Mouse (Mus musculus): ENCODE results near the gene Cdc40. TPM values are rescaled to one million over a fixed set of nuclear protein-coding genes. Genes with fewer than 3 reads are reported as not detected.

Gene Cdc40
- polyA plus RNA-seq, 1 experiment from 2014 or later, result 27.0 TPM

DNA sequence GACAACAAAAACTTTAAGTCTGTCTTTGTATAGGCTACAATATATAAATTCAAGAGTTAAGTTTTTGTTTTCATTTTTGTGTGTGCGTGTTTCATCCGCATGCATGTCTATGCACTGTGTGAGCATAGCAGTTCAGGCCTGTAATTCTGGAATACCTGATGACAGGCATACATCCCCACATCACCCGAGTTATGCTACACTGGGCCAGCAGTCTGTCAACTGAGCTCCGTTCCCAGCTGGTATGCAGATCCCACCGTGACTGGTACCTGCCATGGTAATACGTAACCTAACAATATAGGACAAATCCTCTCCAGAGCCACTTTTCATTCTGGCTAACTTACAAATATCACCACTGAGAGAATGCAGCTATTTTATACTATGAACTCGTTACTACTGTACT lies 26.4 kb downstream of the Cdc40 start:
- Histone ChIP-seq H3K9ac (no peak overlapping the region), H3K36me3 (0 out of 2 replicates have a peak, but pooled peaks cover 5% of the 10 kb centered on the region), H3K27ac (replicated peaks) (no peak overlapping the region), H3K4me1 (replicated peaks) (no peaks in the 10 kb centered on the region), H3K4me2 (no peak overlapping the region), H3K9me3 (no peaks in the 10 kb centered on the region), H3K4me3 (no peak overlapping the region), H3K27me3 (no peaks in the 10 kb centered on the region)
- WGBS, result 90% methylated on average over 7 of the region's 7 CpGs
- no peak for ATAC-seq (ENCODE audit: low read depth)

- 55% methylated on average over 2 of the region's 2 CpGs for WGBS
- no peaks in the 10 kb centered on the region for H3K4me1 ChIP-seq (replicated peaks)
- H3K9me3 ChIP-seq, result no peaks in the 10 kb centered on the region
- H3K9ac ChIP-seq, result no peak overlapping the region
- H3K4me3 ChIP-seq, result no peak overlapping the region
- no peak for ATAC-seq (ENCODE audit: low read depth)
- H3K27ac ChIP-seq (replicated peaks), result no peak overlapping the region
- no peak overlapping the region for H3K4me2 ChIP-seq
- 0 out of 2 replicates have a peak, but pooled peaks cover 5% of the 10 kb centered on the region for H3K36me3 ChIP-seq
- no peaks in the 10 kb centered on the region for H3K27me3 ChIP-seq
These were observed 27.5 kb downstream of the Cdc40 start for GRCm38 (mm10) chr10:40855616-40856015.

DNA sequence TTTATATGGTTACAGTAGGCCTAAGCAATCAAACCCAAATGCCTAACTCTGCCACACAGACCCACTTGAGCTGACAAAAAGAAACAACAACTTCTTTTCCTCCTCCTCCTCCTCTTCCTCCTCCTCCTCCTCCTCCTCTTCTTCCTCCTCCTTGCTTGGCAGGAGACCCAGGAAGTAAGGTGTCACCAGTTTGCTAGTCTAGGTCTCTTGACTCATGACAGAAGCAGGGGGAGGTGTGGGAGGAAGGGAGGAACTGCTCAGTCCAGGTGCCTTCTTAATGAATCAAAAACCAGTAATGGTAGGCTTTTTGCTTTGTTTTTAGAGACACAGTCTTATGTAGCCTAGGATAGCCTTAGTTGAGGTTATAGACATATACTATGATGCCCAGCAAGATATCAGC lies 32.0 kb downstream of the Cdc40 start:
- H3K27ac ChIP-seq (replicated peaks), result no peak overlapping the region
- H3K4me1 ChIP-seq (replicated peaks), result no peaks in the 10 kb centered on the region
- peaks cover 29% of the 10 kb centered on the region for H3K36me3 ChIP-seq
- no peaks in the 10 kb centered on the region for H3K9me3 ChIP-seq
- H3K9ac ChIP-seq, result no peak overlapping the region
- no peak overlapping the region for H3K4me2 ChIP-seq
- no peak for ATAC-seq (ENCODE audit: low read depth)
- no peaks in the 10 kb centered on the region for H3K27me3 ChIP-seq
- no peak overlapping the region for H3K4me3 ChIP-seq

- no peaks in the 10 kb centered on the region for H3K27me3 ChIP-seq
- WGBS, result 88% methylated on average over 2 of the region's 2 CpGs
- H3K9ac ChIP-seq, result no peak overlapping the region
- no peak overlapping the region for H3K27ac ChIP-seq (replicated peaks)
- no peak overlapping the region for H3K4me2 ChIP-seq
- no peak for ATAC-seq (ENCODE audit: low read depth)
- no peak overlapping the region for H3K4me3 ChIP-seq
- no peaks in the 10 kb centered on the region for H3K4me1 ChIP-seq (replicated peaks)
- H3K36me3 ChIP-seq, result peaks cover 30% of the 10 kb centered on the region
- H3K9me3 ChIP-seq, result no peaks in the 10 kb centered on the region
These were observed 32.5 kb downstream of the Cdc40 start for GRCm38 (mm10) chr10:40850644-40851043.

DNA sequence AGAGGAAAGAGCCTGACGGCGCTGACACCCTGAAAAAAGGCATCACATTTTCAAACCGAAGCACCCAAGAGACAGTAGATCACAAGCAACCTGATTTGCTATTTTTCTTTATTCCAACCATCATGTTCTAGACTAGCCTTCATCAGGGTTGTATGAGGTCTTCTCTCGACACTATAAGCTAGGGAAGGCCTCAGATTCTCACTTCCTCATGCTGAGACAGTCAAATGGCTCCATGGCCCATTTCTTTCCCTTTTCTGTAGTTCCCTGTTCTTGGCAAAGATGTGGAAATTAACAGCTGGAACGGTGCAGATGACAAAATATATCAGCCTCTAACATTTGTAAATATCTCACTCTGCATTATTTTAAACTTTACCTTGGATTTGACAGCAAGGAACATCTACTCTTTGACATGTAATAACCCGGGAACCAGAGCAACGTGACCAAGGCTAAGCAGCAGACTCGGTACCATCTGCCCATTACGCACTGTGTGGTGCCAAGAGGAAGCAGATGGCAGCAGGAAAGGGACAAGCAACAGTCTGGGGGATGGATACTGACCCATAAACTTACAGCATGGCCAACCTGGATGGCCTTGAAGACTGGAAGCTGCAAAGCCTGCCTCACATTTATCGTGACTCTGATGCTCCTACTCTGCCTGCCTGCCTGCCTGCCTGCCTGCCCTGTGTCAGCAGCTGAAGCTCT lies 35.8 kb downstream of the Cdc40 start:
- Histone ChIP-seq H3K4me1 (replicated peaks) (peaks cover 11% of the 10 kb centered on the region; the same call in 1 of the 2 replicates), H3K4me3 (no peak overlapping the region), H3K27me3 (no peaks in the 10 kb centered on the region), H3K9ac (no peak overlapping the region), H3K27ac (replicated peaks) (no peak overlapping the region), H3K36me3 (peaks cover 51% of the 10 kb centered on the region), H3K9me3 (no peaks in the 10 kb centered on the region), H3K4me2 (no peak overlapping the region)
- no peak for ATAC-seq (ENCODE audit: low read depth)
- 91% methylated on average over 10 of the region's 10 CpGs for WGBS

DNA sequence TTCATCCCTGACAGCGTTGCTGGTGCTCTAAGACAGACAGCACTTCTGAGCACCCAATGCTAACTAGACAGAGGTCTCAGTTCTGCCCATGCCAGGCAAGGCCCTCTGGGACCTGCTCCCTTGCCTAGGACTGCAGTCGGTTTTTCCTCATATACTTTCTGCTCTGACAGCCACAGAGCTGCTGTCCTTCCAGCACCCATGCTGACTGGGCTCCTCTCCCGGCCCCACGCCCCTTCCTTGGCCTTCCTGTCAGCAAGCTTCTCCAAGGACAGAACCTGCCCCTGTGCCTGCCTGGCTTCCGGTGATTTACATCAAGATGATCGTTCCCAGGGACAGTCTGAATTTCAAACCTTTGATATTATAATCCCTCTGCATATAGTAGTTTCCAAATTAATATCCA lies 37.5 kb downstream of the Cdc40 start:
- Histone ChIP-seq H3K4me1 (replicated peaks) (peaks cover 11% of the 10 kb centered on the region; the same call in 1 of the 2 replicates), H3K27me3 (no peaks in the 10 kb centered on the region), H3K4me3 (no peak overlapping the region), H3K4me2 (no peak overlapping the region), H3K36me3 (peaks cover 63% of the 10 kb centered on the region), H3K9ac (no peak overlapping the region), H3K27ac (replicated peaks) (no peak overlapping the region), H3K9me3 (no peaks in the 10 kb centered on the region)
- WGBS, result 84% methylated on average over 6 of the region's 6 CpGs
- ATAC-seq (ENCODE audit: low read depth), result no peak

DNA sequence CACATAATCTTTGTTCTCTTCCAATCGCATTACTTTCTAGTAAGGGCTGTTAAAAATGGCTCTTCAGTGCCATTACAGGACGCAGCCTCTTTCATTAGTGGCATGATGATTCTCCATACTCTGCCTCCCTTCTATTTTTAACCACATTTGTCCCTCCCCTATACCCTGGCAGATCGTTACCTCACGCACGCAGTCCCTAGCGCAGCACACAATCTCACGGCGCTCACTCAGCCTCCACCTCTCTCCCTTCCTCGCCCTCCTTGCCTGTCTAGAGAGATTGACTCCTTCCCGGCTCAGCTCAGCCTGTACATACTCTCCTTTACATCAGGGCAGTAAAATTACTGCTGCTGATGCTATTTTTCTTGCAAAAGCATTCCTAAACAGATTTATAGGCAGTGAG lies 38.6 kb downstream of the Cdc40 start:
- no peaks in the 10 kb centered on the region for H3K27me3 ChIP-seq
- H3K4me2 ChIP-seq, result peak overlapping the region; percentile 6; the same call in 1 of the 2 replicates
- H3K9me3 ChIP-seq, result no peaks in the 10 kb centered on the region
- WGBS, result 66% methylated on average over 10 of the region's 10 CpGs
- peaks cover 63% of the 10 kb centered on the region for H3K36me3 ChIP-seq
- no peak overlapping the region; the same call in 1 of the 2 replicates for H3K9ac ChIP-seq
- H3K27ac ChIP-seq (replicated peaks), result peak overlapping the region; percentile 80
- peak; percentile 87; the same call in 1 of the 2 replicates for ATAC-seq (ENCODE audit: low read depth)
- peaks cover 11% of the 10 kb centered on the region; the same call in 1 of the 2 replicates for H3K4me1 ChIP-seq (replicated peaks)
- H3K4me3 ChIP-seq, result no peak overlapping the region

- Histone ChIP-seq H3K27ac (replicated peaks) (peak overlapping the region; percentile 80), H3K36me3 (peaks cover 63% of the 10 kb centered on the region), H3K4me1 (replicated peaks) (peaks cover 11% of the 10 kb centered on the region; the same call in 1 of the 2 replicates), H3K9me3 (no peaks in the 10 kb centered on the region), H3K27me3 (no peaks in the 10 kb centered on the region), H3K4me3 (no peak overlapping the region), H3K9ac (no peak overlapping the region), H3K4me2 (peak overlapping the region; percentile 6; the same call in 1 of the 2 replicates)
- 75% methylated on average over 5 of the region's 5 CpGs for WGBS
- no peak; the same call in 1 of the 2 replicates for ATAC-seq (ENCODE audit: low read depth)
These were observed 39.3 kb downstream of the Cdc40 start for GRCm38 (mm10) chr10:40843841-40844240.

- 86% methylated on average over 5 of the region's 5 CpGs for WGBS
- H3K36me3 ChIP-seq, result peaks cover 56% of the 10 kb centered on the region
- no peaks in the 10 kb centered on the region for H3K27me3 ChIP-seq
- H3K4me1 ChIP-seq (replicated peaks), result peaks cover 11% of the 10 kb centered on the region; the same call in 1 of the 2 replicates
- no peak overlapping the region for H3K27ac ChIP-seq (replicated peaks)
- no peak overlapping the region for H3K4me3 ChIP-seq
- no peak overlapping the region for H3K9ac ChIP-seq
- no peak for ATAC-seq (ENCODE audit: low read depth)
- no peak overlapping the region for H3K4me2 ChIP-seq
- H3K9me3 ChIP-seq, result no peaks in the 10 kb centered on the region
These were observed 43.0 kb downstream of the Cdc40 start for GRCm38 (mm10) chr10:40840086-40840485.

GRCm38 (mm10) chr10:40831267-40831666 lies 51.8 kb downstream of the Cdc40 start:
- Histone ChIP-seq H3K4me3 (no peak overlapping the region), H3K9ac (no peak overlapping the region), H3K9me3 (no peaks in the 10 kb centered on the region), H3K4me1 (replicated peaks) (no peaks in the 10 kb centered on the region), H3K27ac (replicated peaks) (no peak overlapping the region), H3K4me2 (no peak overlapping the region), H3K27me3 (no peaks in the 10 kb centered on the region), H3K36me3 (peaks cover 44% of the 10 kb centered on the region)
- WGBS, result 90% methylated on average over 6 of the region's 7 CpGs
- ATAC-seq (ENCODE audit: low read depth), result no peak

DNA sequence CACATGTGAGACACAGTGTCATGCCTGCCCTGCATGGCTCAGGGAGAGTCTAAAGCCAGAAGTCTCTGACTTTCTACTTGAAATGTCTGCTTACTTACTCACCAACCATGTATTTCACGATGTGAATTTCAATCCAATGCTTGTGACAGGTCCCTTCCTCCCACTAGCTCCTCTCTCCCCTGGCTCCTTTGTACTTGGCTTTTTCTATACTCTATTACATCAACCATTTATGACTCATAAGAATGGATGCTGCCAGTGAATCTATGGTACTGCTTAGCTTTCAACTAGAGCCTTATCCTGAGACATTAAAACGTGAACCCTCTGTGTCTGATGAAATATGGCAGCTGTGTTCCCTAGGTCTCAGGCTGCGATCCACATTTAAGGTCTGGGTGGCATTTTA lies 52.8 kb downstream of the Cdc40 start:
- no peaks in the 10 kb centered on the region for H3K27me3 ChIP-seq
- H3K9ac ChIP-seq, result no peak overlapping the region
- 90% methylated on average over 3 of the region's 3 CpGs for WGBS
- H3K27ac ChIP-seq (replicated peaks), result no peak overlapping the region
- no peak overlapping the region for H3K4me3 ChIP-seq
- peaks cover 39% of the 10 kb centered on the region for H3K36me3 ChIP-seq
- H3K4me1 ChIP-seq (replicated peaks), result no peaks in the 10 kb centered on the region
- no peak overlapping the region for H3K4me2 ChIP-seq
- ATAC-seq (ENCODE audit: low read depth), result no peak
- H3K9me3 ChIP-seq, result no peaks in the 10 kb centered on the region

GRCm38 (mm10) chr10:40827706-40828105 lies 55.4 kb downstream of the Cdc40 start:
- Histone ChIP-seq H3K27ac (replicated peaks) (no peak overlapping the region), H3K4me2 (no peak overlapping the region), H3K9me3 (no peaks in the 10 kb centered on the region), H3K9ac (no peak overlapping the region), H3K4me1 (replicated peaks) (no peaks in the 10 kb centered on the region), H3K27me3 (no peaks in the 10 kb centered on the region), H3K36me3 (peaks cover 17% of the 10 kb centered on the region), H3K4me3 (no peak overlapping the region)
- no peak for ATAC-seq (ENCODE audit: low read depth)
- 88% methylated on average over 4 of the region's 4 CpGs for WGBS

DNA sequence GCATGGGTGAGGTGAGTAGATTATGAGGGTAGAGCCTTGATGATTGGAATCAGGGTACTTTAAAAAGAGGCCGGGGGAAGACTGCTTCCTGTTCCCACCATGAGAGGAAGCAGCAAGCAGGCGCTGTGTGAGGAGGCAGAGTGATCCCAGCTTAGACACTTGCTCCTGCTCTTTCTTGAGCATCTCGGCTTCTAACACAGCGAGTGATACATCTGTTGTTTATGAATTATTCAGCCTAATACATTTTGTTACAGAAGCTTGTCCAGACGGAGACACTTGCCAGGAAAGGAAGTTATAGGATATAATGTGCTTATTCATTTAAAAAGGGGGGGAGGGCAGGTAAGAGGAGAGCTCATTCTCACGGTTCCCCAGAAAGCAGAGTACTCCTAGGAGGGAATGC lies 57.2 kb downstream of the Cdc40 start:
- Histone ChIP-seq H3K27ac (replicated peaks) (no peak overlapping the region), H3K4me3 (no peak overlapping the region), H3K9ac (no peak overlapping the region), H3K4me2 (no peak overlapping the region), H3K9me3 (no peaks in the 10 kb centered on the region), H3K27me3 (no peaks in the 10 kb centered on the region), H3K4me1 (replicated peaks) (no peaks in the 10 kb centered on the region), H3K36me3 (peaks cover 10% of the 10 kb centered on the region; the same call in 1 of the 2 replicates)
- 74% methylated on average over 6 of the region's 6 CpGs for WGBS
- no peak for ATAC-seq (ENCODE audit: low read depth)

All from neural tube, embryonic 13.5 days (tissue).